Mouse (Mus musculus) monocyte, adult 2 months (primary cell): ENCODE measurements at regions not wholly inside any gene's neighbourhood (a gene's known extent, or its start where the extent isn't known, plus 50 kb on each side); places are given as distances from the start of the nearest gene placed in this dataset.

Experiments used
- DNase-seq, 2 experiments: peaks; one replicate each; pipeline ENCODE4 v3.0.0; 2022; ENCODE audit warnings: low spot score in 2 of 2, low read depth in 1 of 2

GRCm38 (mm10) chr13:101824962-101825361 is 56.9 kb upstream of the Pik3r1 start:
- no peak for DNase-seq

- no peak for DNase-seq
Observed at GRCm38 (mm10) chr13:101831872-101832629, 64.0 kb upstream of the Pik3r1 start.

- no peak for DNase-seq
Observed at GRCm38 (mm10) chr13:101834546-101834945, 66.5 kb upstream of the Pik3r1 start.

- DNase-seq, result no peak
Observed at GRCm38 (mm10) chr13:101836992-101837391, 69.0 kb upstream of the Pik3r1 start.

- no peak for DNase-seq
Observed at GRCm38 (mm10) chr13:101844461-101845440, 76.7 kb upstream of the Pik3r1 start.

GRCm38 (mm10) chr13:101846016-101846415 is 78.0 kb upstream of the Pik3r1 start:
- no peak for DNase-seq

GRCm38 (mm10) chr13:101847879-101848600 is 80.0 kb upstream of the Pik3r1 start:
- no peak for DNase-seq

- no peak for DNase-seq
Observed at GRCm38 (mm10) chr13:101848601-101849147, 80.7 kb upstream of the Pik3r1 start.

- no peak for DNase-seq
Observed at GRCm38 (mm10) chr13:101849416-101849815, 81.4 kb upstream of the Pik3r1 start.

- DNase-seq, result no peak
Observed at GRCm38 (mm10) chr13:101851329-101851728, 83.3 kb upstream of the Pik3r1 start.

GRCm38 (mm10) chr13:101852960-101853359 is 84.9 kb upstream of the Pik3r1 start:
- no peak for DNase-seq

GRCm38 (mm10) chr13:101855141-101855540 is 87.1 kb upstream of the Pik3r1 start:
- DNase-seq, result no peak

- DNase-seq, result no peak
Observed at GRCm38 (mm10) chr13:101860704-101861103, 92.7 kb upstream of the Pik3r1 start.

- DNase-seq, result no peak
Observed at GRCm38 (mm10) chr13:101862011-101862410, 94.0 kb upstream of the Pik3r1 start.

- DNase-seq, result no peak
Observed at GRCm38 (mm10) chr13:101863015-101863414, 95.0 kb upstream of the Pik3r1 start.

- no peak for DNase-seq
Observed at GRCm38 (mm10) chr13:101863602-101864001, 95.6 kb upstream of the Pik3r1 start.

GRCm38 (mm10) chr13:101866843-101867242 is 98.8 kb upstream of the Pik3r1 start:
- peak in 1 of 2 experiments; percentile 22 for DNase-seq

- no peak for DNase-seq
Observed at GRCm38 (mm10) chr13:101874761-101875160, 106.7 kb upstream of the Pik3r1 start.

GRCm38 (mm10) chr13:101876069-101876468 is 108.1 kb upstream of the Pik3r1 start:
- DNase-seq, result no peak

- DNase-seq, result no peak
Observed at GRCm38 (mm10) chr13:101876601-101877000, 108.6 kb upstream of the Pik3r1 start.

- no peak for DNase-seq
Observed at GRCm38 (mm10) chr13:101878168-101878567, 110.2 kb upstream of the Pik3r1 start.
